Mouse (Mus musculus): Measurements from ENCODE around the gene Rnf212. TPM values are rescaled to one million over a fixed set of nuclear protein-coding genes. Genes with fewer than 3 reads are reported as not detected.

Gene Rnf212
- total RNA-seq, 4 experiments from 2014 or later: not detected

GRCm38 (mm10) chr5:108711968-108712367 is 62.8 kb downstream of the Rnf212 start:
- DNase-seq: no peak

GRCm38 (mm10) chr5:108708981-108709731 is 65.6 kb downstream of the Rnf212 start:
- no peak for DNase-seq

GRCm38 (mm10) chr5:108708419-108708818 is 66.4 kb downstream of the Rnf212 start:
- no peak for DNase-seq

GRCm38 (mm10) chr5:108707758-108708157 is 67.0 kb downstream of the Rnf212 start:
- no peak for DNase-seq

- DNase-seq: no peak
Observed at GRCm38 (mm10) chr5:108703754-108704626, 70.8 kb downstream of the Rnf212 start.

- no peak for DNase-seq
Observed at GRCm38 (mm10) chr5:108701341-108702021, 73.3 kb downstream of the Rnf212 start.

GRCm38 (mm10) chr5:108700346-108700745 is 74.4 kb downstream of the Rnf212 start:
- no peak for DNase-seq

GRCm38 (mm10) chr5:108697341-108697753 is 77.4 kb downstream of the Rnf212 start:
- DNase-seq: no peak

GRCm38 (mm10) chr5:108696542-108696941 is 78.2 kb downstream of the Rnf212 start:
- no peak for DNase-seq

GRCm38 (mm10) chr5:108695861-108696260 is 78.9 kb downstream of the Rnf212 start:
- no peak for DNase-seq

GRCm38 (mm10) chr5:108694352-108695261 is 80.2 kb downstream of the Rnf212 start:
- no peak for DNase-seq

GRCm38 (mm10) chr5:108693872-108694288 is 80.9 kb downstream of the Rnf212 start:
- DNase-seq: peak; percentile 71

GRCm38 (mm10) chr5:108692271-108692670 is 82.5 kb downstream of the Rnf212 start, which contains the start of gene Fgfrl1:
Gene Fgfrl1, plus strand, starts transcription at chr5:108692382.
- no peak for DNase-seq

GRCm38 (mm10) chr5:108691152-108691551 is 83.6 kb downstream of the Rnf212 start:
- no peak for DNase-seq

- DNase-seq: no peak
Observed at GRCm38 (mm10) chr5:108689091-108689490, 85.7 kb downstream of the Rnf212 start.

GRCm38 (mm10) chr5:108680871-108681270 is 93.9 kb downstream of the Rnf212 start:
- DNase-seq: peak; percentile 73

- no peak for DNase-seq
Observed at GRCm38 (mm10) chr5:108679909-108680308, 94.9 kb downstream of the Rnf212 start.
